Mouse (Mus musculus): Measurements from ENCODE around the gene Polr1b. TPM values are rescaled to one million over a fixed set of nuclear protein-coding genes. Genes with fewer than 3 reads are reported as not detected.
A peak's percentile ranks its signal among the peaks of the same experiment; 100 is the strongest.

The Polr1b gene
- total and polyA plus RNA-seq, 2 experiments from 2014 or later, result 11.3 to 21.8 TPM

DNA sequence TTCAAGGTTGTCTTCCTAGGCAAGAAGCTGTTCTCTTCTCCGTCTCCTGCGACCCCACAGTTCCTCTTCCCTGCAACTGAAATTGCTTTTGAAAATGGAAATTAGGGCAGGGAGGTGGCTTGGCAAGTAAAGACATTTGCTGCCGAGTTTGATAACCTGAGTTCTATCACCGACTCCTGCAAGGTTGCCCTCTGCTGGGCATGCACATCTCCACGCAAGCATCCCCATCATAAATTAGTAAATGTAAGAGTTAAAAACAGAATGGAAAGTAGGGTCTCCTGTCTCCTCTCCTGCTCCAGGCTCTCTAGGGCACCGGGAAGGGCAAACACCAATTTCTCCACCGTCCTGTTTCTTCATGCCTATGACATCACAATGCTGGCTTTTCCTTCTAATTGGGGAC, 31.4 kb downstream of the Polr1b start:
- Histone ChIP-seq H3K9ac (replicated peaks; ENCODE audit: low read length) (no peak overlapping the region), H3K27me3 (ENCODE audit: insufficient read depth, low read length) (no peaks in the 10 kb centered on the region), H3K4me2 (ENCODE audit: low read depth, low read length) (no peak overlapping the region), H3K9me3 (ENCODE audit: low read length) (no peaks in the 10 kb centered on the region), H3K4me3 (ENCODE audit: low read length) (no peak overlapping the region), H3K36me3 (ENCODE audit: insufficient read depth, low read length) (peaks cover 9% of the 10 kb centered on the region; the same call in 1 of the 2 replicates), H3K4me1 (ENCODE audit: insufficient read depth, low read length) (peaks cover 11% of the 10 kb centered on the region), H3K27ac (no peak overlapping the region)
- 0 out of 2 replicates have a peak, but pooled peaks have one; percentile 10 for TF ChIP-seq CTCF (IDR thresholded peaks at IDR 0.05; ENCODE audit: low read depth)
- DNase-seq (ENCODE audit: low spot score), result no peak
- no peak for ATAC-seq
- WGBS, result 94% methylated on average over 7 of the region's 7 CpGs

- H3K4me1 ChIP-seq (ENCODE audit: insufficient read depth, low read length), result peaks cover 11% of the 10 kb centered on the region
- no peak overlapping the region for H3K4me2 ChIP-seq (ENCODE audit: low read depth, low read length)
- no peak overlapping the region for H3K9ac ChIP-seq (replicated peaks; ENCODE audit: low read length)
- DNase-seq (ENCODE audit: low spot score), result no peak
- H3K9me3 ChIP-seq (ENCODE audit: low read length), result no peaks in the 10 kb centered on the region
- H3K27me3 ChIP-seq (ENCODE audit: insufficient read depth, low read length), result no peaks in the 10 kb centered on the region
- peaks cover 9% of the 10 kb centered on the region; the same call in 1 of the 2 replicates for H3K36me3 ChIP-seq (ENCODE audit: insufficient read depth, low read length)
- H3K27ac ChIP-seq, result no peak overlapping the region
- WGBS, result 96% methylated on average over 14 of the region's 14 CpGs
- ATAC-seq, result no peak
- no peak for TF ChIP-seq CTCF (IDR thresholded peaks at IDR 0.05; ENCODE audit: low read depth)
- no peak overlapping the region for H3K4me3 ChIP-seq (ENCODE audit: low read length)
Observed at GRCm38 (mm10) chr2:129133006-129133805, 32.4 kb downstream of the Polr1b start.

DNA sequence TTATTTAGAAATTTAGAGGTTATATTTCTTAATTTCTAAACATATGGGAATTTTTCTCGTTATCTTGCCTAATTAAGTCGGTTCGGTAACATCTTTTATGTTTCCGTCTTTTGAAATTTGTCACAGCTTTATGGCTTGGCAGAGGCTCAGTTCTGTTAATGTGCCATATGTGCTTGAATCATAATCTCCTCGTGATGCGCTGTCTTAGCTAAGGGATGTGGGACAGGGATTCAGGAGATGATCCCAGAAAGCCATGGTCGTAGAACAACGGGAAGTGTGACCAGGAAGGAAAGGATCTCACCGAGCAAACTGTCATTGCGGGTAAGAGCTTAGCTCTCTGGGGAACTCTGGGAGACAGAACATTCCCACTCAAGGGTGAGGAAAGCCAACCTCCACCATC, 39.1 kb downstream of the Polr1b start:
- H3K36me3 ChIP-seq (ENCODE audit: insufficient read depth, low read length), result no peaks in the 10 kb centered on the region
- H3K27me3 ChIP-seq (ENCODE audit: insufficient read depth, low read length), result no peaks in the 10 kb centered on the region
- H3K27ac ChIP-seq, result no peak overlapping the region
- no peak for ATAC-seq
- TF ChIP-seq CTCF (IDR thresholded peaks at IDR 0.05; ENCODE audit: low read depth), result no peak
- H3K9me3 ChIP-seq (ENCODE audit: low read length), result no peaks in the 10 kb centered on the region
- DNase-seq (ENCODE audit: low spot score), result peak; percentile 53
- no peaks in the 10 kb centered on the region for H3K4me1 ChIP-seq (ENCODE audit: insufficient read depth, low read length)
- 58% methylated on average over 10 of the region's 10 CpGs for WGBS
- no peak overlapping the region for H3K9ac ChIP-seq (replicated peaks; ENCODE audit: low read length)
- H3K4me2 ChIP-seq (ENCODE audit: low read depth, low read length), result 0 out of 2 replicates have a peak overlapping the region, but pooled peaks have one; percentile 10
- H3K4me3 ChIP-seq (ENCODE audit: low read length), result no peak overlapping the region

- Histone ChIP-seq H3K4me3 (ENCODE audit: low read length) (no peak overlapping the region), H3K4me1 (ENCODE audit: insufficient read depth, low read length) (no peaks in the 10 kb centered on the region), H3K9me3 (ENCODE audit: low read length) (no peaks in the 10 kb centered on the region), H3K9ac (replicated peaks; ENCODE audit: low read length) (no peak overlapping the region), H3K4me2 (ENCODE audit: low read depth, low read length) (no peak overlapping the region), H3K36me3 (ENCODE audit: insufficient read depth, low read length) (no peaks in the 10 kb centered on the region), H3K27ac (no peak overlapping the region), H3K27me3 (ENCODE audit: insufficient read depth, low read length) (no peaks in the 10 kb centered on the region)
- DNase-seq (ENCODE audit: low spot score) (peak; percentile 18), ATAC-seq (peak; percentile 70; the same call in 1 of the 2 replicates)
- no peak for TF ChIP-seq CTCF (IDR thresholded peaks at IDR 0.05; ENCODE audit: low read depth)
- 23% methylated on average over 2 of the region's 2 CpGs for WGBS
Observed at GRCm38 (mm10) chr2:129148836-129149235, 48.0 kb downstream of the Polr1b start.

- ATAC-seq, result no peak
- Histone ChIP-seq H3K9ac (replicated peaks; ENCODE audit: low read length) (no peak overlapping the region), H3K27ac (no peak overlapping the region), H3K27me3 (ENCODE audit: insufficient read depth, low read length) (no peaks in the 10 kb centered on the region), H3K9me3 (ENCODE audit: low read length) (no peaks in the 10 kb centered on the region), H3K36me3 (ENCODE audit: insufficient read depth, low read length) (no peaks in the 10 kb centered on the region), H3K4me1 (ENCODE audit: insufficient read depth, low read length) (no peaks in the 10 kb centered on the region), H3K4me3 (ENCODE audit: low read length) (no peak overlapping the region), H3K4me2 (ENCODE audit: low read depth, low read length) (no peak overlapping the region)
- no peak for DNase-seq (ENCODE audit: low spot score)
- TF ChIP-seq CTCF (IDR thresholded peaks at IDR 0.05; ENCODE audit: low read depth), result no peak
- 83% methylated on average over 5 of the region's 5 CpGs for WGBS
Observed at GRCm38 (mm10) chr2:129150386-129150785, 49.6 kb downstream of the Polr1b start.

GRCm38 (mm10) chr2:129151111-129151510, 50.3 kb downstream of the Polr1b start:
- H3K27me3 ChIP-seq (ENCODE audit: insufficient read depth, low read length), result no peaks in the 10 kb centered on the region
- no peak for DNase-seq (ENCODE audit: low spot score)
- WGBS, result 76% methylated on average over 9 of the region's 9 CpGs

GRCm38 (mm10) chr2:129152751-129153150, 52.0 kb downstream of the Polr1b start:
- H3K36me3 ChIP-seq (ENCODE audit: insufficient read depth, low read length), result no peaks in the 10 kb centered on the region
- WGBS, result 56% methylated on average over 1 of the region's 1 CpGs
- TF ChIP-seq CTCF (IDR thresholded peaks at IDR 0.05; ENCODE audit: low read depth), result no peak
- no peaks in the 10 kb centered on the region for H3K9me3 ChIP-seq (ENCODE audit: low read length)
- no peak overlapping the region for H3K27ac ChIP-seq
- no peaks in the 10 kb centered on the region for H3K27me3 ChIP-seq (ENCODE audit: insufficient read depth, low read length)
- no peak overlapping the region for H3K4me3 ChIP-seq (ENCODE audit: low read length)
- DNase-seq (ENCODE audit: low spot score) (no peak), ATAC-seq (no peak)
- no peak overlapping the region for H3K9ac ChIP-seq (replicated peaks; ENCODE audit: low read length)
- H3K4me1 ChIP-seq (ENCODE audit: insufficient read depth, low read length), result no peaks in the 10 kb centered on the region
- H3K4me2 ChIP-seq (ENCODE audit: low read depth, low read length), result no peak overlapping the region

More at GRCm38 (mm10) chr2:129151111-129151510, 50.3 kb downstream of the Polr1b start:
- H3K4me2 ChIP-seq (ENCODE audit: low read depth, low read length), result no peak overlapping the region
- H3K27ac ChIP-seq, result no peak overlapping the region
- no peaks in the 10 kb centered on the region for H3K36me3 ChIP-seq (ENCODE audit: insufficient read depth, low read length)
- no peak overlapping the region for H3K4me3 ChIP-seq (ENCODE audit: low read length)
- no peaks in the 10 kb centered on the region for H3K9me3 ChIP-seq (ENCODE audit: low read length)
- no peaks in the 10 kb centered on the region for H3K4me1 ChIP-seq (ENCODE audit: insufficient read depth, low read length)
- TF ChIP-seq CTCF (IDR thresholded peaks at IDR 0.05; ENCODE audit: low read depth), result no peak
- ATAC-seq, result no peak
- no peak overlapping the region for H3K9ac ChIP-seq (replicated peaks; ENCODE audit: low read length)

All from hindbrain, postnatal 0 days (tissue).